Mouse (Mus musculus) lung, postnatal 14 days (tissue): ENCODE data around the gene Lamb1.

ENCODE experiments used
- DNase-seq: peaks from one replicate; pipeline ENCODE4 v3.0.0; 2021

Gene Lamb1

DNA sequence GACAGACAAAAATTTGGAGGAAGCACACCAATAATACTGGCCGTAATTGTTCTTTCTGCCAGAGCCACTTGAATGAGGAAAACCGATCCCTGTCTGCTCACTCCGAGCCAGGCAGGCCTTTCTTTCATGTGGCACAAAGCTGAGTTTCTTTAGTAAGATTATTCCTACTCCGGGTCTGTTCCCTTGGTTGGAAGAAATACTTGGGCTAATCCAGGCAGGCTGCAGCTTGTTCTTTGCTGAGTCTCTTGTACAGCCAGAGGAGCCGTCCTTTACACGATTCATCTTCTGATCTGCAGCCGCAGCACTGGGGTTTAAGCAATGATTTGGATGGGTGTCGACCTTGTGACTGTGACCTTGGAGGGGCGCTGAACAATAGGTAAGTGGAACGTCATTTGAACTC, 24.0 kb downstream of the Lamb1 start:
- DNase-seq, result no peak

DNA sequence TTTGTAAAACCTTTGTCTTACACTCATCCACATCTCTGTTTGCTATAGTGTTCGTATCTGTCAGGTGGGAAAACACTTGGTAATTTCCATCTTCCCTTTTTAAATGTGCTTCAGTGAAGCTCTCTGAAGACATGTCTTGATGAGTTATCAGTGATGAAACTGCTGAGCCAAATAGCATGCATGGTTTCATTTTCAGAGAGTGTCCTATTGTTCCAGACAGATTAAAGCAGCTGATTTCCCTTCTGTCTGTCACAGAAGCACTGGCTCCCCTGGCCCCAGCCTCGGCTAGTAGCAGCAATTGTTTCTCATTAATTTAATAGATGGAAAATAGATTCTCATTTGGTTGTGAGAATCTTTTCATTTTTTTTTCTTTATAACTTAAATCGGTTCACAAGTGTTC, 25.9 kb downstream of the Lamb1 start:
- DNase-seq, result no peak

DNA sequence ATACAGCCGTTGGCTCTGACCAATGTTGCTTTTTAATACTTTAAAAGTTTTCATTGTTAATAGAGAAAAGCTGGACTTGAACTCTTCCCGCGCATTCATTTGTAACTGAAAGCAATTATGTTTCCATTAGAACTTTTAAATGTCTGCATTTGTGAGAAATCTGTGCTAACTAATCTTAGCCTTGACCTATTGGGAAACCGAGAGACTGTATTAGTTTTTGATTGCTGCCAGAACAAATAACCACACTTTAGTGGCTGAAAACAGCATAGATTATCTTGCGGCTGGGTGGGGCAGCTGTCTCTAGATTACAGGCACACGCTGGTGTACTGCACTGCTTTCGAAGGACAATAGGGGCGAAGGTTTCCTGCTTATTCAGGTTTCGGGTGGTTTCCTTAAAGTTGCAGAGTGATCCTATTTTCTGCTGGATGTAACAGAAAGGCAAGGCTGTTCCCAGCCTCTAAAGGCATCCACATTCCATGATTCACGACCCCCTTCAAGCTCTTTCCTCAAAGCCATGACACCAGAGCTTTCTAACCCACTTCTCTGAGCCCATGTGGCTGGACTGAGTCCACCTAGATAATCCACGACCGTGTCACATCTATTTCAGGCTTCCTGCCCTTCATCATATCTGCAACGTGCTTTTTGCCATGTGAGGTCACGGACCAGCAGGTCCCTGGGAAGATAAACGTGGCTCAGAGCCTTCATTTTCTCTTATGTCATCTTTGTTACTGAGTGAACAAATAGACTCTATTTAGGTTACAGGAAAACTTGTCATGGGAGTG, 28.5 kb downstream of the Lamb1 start:
- no peak for DNase-seq

DNA sequence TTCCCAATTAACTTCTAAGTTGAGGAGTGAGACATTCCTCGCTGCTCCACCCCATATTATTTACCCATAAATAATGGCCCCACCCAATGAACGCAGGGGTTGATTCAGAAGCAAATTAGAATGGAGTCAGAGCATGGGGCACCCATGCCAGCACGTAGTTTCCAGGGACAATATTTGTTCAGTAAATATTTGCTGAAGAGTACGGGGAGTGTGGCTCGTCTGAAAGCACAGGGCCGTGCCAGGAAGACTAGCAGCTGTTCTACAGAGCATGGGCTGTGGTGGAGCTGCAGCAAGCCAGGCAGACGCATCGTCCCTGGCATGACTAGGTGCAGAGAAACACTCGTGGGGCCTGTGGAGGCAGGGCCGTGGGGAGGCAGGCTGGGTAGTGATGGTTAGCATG, 29.5 kb downstream of the Lamb1 start:
- peak; percentile 33 for DNase-seq

DNA sequence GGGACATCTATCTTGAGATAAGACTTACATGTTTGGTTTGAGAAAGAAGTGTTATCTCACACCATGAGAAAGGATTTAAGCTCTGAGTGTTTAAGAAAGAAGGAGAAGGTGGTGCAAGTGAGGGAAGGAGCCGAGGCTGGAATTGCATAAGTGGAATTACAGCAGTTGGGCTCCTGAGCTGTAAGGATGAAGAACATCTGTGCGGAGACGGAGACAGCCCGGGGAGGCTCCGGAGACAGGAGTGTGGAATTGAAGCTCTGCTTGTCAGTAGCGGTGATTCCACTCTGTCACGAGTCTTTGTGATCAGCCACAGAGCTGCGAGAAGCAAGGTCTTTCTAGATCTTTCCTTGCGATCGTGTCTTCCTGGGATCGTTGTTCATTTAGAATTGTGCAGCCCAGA, 30.0 kb downstream of the Lamb1 start:
- no peak for DNase-seq

DNA sequence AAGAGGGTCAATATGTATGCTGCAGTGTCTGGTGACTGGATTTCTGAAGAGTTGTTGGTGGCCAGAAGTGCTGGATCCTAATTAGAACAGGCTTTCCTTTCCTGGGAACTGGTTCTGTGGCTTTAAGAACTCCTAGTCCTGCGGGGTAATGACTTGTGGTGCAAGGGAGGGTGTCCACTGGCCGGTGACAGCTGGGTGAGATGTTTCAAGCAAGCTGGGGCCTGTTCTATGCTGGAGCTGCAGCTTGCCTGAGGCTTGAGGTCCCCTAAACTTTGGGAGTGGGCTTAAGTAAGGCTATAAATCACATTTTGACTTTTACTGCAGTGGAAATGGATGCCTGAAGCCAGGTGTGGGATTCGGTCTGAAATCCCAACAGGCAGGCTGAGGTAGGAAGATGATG, 30.5 kb downstream of the Lamb1 start:
- DNase-seq, result peak; percentile 39

- DNase-seq, result no peak
These were observed 31.1 kb downstream of the Lamb1 start for GRCm38 (mm10) chr12:31296097-31296496.

- DNase-seq, result no peak
These were observed 33.1 kb downstream of the Lamb1 start for GRCm38 (mm10) chr12:31298122-31298521.

DNA sequence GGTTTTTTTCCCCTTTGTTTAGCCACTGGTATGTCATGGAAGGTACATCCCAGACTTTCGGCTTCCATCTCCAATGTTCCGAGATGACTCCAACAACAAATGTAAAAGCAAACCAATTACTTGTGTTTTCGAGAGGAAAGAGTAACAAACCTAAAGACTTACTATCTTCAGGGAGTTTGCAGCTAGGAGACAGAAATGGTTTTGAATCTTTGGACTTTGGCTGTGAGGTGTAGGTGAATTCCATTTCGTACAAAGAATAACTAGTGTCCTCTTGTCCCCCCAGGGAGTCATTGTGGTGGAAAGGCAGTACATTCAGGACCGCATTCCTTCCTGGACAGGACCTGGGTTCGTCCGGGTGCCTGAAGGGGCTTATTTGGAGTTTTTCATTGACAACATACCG, 33.5 kb downstream of the Lamb1 start:
- no peak for DNase-seq

DNA sequence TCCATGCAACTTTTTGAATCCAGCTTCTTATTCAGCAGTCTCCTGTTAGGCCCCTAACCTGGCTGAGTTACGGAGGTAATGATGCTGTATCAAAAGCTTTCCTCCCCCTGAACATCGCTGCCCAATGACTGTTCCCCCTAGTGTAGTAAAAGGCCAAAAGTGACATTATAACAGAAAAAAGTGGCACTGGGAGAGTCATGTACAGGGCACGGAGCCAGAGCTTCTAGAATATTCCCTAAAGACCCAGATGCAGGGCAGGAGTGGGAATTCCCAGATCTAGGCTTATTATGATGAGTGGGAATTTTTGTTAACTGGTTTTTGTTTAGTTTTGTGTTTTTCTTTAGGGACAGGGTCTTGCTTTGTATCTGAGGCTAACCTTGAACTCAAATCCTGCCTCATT, 34.1 kb downstream of the Lamb1 start:
- DNase-seq, result no peak

- peak; percentile 22 for DNase-seq
These were observed 34.7 kb downstream of the Lamb1 start for GRCm38 (mm10) chr12:31299676-31300197.

GRCm38 (mm10) chr12:31300276-31300675, 35.2 kb downstream of the Lamb1 start:
- DNase-seq, result no peak

- DNase-seq, result no peak
These were observed 37.2 kb downstream of the Lamb1 start for GRCm38 (mm10) chr12:31302266-31302665.

GRCm38 (mm10) chr12:31302766-31303511, 37.9 kb downstream of the Lamb1 start:
- no peak for DNase-seq

DNA sequence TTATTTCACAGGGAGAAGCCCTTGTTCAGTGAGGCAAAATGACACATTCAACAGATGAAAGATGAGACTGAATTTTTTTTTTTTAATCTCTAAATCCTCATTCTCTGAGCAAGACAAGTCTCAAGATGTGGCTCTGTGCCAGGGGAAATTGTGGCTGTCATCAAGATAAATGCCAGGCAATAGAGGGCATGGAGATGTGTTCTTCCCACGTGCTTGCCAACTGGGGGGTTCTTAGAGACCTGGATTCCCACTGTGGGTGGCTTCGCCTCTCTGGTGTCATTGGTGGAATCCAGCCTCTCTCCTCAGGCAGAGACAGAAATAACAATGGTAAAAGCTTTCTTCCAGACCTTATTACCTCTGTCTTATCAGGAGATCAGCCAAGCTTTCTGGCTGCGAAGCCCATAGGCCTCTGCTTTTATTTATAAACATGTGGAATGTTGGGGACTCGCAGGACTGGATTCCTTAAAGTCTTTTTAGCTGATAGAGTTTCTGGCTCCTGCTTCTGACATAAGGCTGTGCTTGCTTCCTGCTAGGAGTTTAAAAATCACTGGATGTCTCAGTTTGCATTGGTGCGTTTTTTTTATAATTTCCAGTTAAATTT, 41.1 kb downstream of the Lamb1 start:
- peak; percentile 30 for DNase-seq

GRCm38 (mm10) chr12:31307011-31307410, 42.0 kb downstream of the Lamb1 start:
- DNase-seq, result no peak

DNA sequence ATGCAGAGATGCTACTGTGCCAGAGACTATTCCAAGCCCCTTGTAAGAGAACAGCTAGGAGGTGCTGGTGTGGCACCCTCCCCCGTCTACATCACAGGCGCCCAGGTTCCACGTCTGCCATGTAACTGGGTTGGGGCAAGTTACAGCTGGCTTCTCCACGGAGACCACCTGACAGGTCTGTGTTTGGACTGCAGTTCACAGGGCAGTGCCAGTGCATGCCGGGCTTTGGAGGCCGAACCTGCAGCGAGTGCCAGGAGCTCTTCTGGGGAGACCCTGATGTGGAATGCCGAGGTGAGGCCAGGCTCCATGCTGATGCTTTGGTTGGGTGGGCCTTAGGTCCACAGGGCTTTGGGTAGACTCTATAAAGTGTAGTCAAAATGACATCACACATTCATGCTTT, 42.7 kb downstream of the Lamb1 start:
- DNase-seq, result no peak

DNA sequence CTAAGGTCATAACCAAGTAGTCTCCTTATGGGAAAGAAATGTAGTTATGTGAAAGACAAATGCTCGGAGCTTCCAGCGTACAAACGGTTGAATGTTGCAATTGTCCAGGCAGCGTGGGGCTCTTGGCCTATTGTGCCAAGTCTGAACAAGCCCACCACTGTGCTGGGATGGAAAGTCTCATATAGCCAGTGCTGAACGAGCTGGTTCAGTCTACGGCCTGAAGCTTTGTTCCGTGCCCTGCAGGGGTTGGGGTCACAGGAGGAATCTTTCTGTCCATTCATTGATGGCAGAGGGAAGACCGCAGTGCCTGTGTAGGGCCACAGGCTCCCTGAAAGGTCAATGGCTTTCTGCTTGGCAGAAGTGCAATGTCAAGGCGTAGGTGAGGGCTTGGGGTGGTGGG, 45.7 kb downstream of the Lamb1 start:
- no peak for DNase-seq

DNA sequence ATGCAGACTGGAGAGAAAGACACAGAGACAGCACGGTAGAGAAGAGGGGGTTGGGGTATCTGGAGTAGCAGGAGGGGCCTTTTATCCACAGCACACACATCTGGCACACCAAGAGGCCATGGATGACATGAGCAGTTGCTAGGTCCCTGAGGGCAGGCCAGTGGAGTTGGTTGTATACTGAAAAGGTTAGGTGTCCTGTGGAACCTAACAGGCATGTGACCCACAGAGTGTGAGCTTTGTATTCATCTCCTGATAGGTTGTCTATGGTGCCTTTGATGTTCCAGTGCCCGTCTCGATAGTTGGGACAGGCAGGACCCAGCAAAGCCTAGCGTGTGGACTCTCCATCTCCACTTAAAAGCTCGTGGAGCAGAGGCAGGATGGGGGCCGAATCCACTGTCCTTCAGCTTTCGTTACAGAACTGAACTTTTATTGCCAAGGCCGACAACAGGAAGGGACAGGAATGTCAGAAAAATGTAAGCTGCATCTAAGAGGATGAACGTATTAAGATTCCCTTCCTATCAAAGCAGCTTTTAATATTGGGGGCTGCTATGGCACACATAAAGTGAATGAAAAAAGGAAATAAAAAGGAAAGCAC, 46.7 kb downstream of the Lamb1 start:
- DNase-seq, result no peak

GRCm38 (mm10) chr12:31312281-31312680, 47.2 kb downstream of the Lamb1 start:
- DNase-seq, result no peak

DNA sequence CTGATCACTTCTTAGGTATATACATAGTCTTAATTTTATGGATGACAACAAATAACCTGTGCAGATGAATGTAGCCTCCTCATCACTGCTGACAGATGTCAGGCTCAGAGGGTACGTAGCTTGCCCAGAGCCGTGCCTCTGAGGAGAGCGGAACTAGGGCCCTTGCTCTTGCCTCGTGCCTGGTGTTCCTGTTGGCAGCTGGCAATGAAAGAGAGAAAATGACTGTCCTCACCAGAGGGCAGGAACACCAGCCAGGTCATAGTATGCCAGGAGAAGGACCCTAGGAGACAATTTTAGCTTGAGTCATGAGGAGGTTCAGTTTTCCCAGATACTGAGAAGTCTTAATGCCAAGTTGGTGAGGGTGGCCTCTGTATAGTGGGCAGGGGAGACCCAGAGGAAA, 48.1 kb downstream of the Lamb1 start:
- DNase-seq, result no peak

DNA sequence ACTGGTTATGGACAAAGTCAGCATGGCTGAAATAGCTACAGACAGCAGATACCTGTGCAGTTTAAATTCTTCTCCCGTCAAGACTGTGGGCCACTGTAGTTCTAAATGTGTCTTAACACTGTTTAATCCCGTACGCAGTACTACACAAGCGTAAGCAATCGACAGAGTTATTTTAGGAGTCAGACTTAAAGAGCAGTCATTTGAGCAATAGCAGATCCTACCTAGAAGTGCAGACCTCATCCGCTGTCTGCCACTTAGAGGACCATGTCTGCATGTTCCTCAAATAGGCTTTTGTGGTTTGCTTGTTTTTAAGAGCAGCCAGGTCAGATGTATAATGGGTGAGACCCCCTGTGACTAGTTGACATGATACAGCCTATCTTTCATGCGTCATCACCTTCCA, 49.3 kb downstream of the Lamb1 start:
- no peak for DNase-seq

DNA sequence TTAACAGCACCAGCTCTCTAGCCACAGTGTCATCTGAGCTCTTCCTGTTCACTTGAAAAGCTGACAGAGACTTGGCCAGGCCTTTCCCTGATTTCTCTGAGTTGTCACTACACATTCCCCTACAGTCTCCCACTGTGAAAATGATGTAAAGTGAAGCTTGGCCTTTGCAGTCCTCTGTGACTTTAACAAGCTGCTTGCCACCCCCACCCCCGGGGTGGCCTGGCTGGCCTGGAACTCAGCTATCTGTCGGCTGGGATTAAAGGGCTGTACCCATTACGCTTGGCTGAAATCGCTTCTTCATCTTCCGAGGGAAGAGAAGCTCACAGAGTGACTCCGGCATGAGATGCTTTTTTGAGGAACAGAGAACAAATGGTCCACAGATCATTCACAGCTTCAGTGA, 50.9 kb downstream of the Lamb1 start:
- no peak for DNase-seq
